Mouse (Mus musculus) monocyte, adult 59 days (primary cell): ENCODE data around the gene Olfr360. TPM values are rescaled to one million over a fixed set of nuclear protein-coding genes. Genes with fewer than 3 reads are reported as not detected.

Experiments used
- total RNA-seq, 2 experiments: library from RNA; stranded (reverse); gene quantifications; one replicate each; pipeline ENCODE4 v1.2.4; 2023

The Olfr360 gene
- not detected for total RNA-seq

DNA sequence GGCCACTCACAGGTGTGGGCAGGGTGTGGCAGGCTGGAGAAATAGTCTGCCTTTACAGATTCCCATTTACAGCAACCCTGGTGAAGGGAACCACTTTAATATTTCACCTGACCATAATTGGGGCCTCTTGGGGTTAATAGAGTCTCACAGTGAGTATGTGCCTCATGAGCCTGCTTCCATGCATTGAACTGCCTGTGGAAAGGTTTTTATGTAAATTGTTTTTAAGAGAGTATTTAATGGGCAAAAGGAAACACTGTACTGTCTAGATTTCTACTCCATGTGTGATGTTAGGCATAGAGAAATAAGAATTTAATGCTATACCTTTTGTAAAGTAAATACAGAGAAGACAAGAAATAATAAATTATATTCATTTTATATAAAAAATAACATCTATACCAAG lies at the start of gene Olfr360:
Gene Olfr360 (plus strand): TSS at position 301 of the 400 bp plus-strand sequence.

DNA sequence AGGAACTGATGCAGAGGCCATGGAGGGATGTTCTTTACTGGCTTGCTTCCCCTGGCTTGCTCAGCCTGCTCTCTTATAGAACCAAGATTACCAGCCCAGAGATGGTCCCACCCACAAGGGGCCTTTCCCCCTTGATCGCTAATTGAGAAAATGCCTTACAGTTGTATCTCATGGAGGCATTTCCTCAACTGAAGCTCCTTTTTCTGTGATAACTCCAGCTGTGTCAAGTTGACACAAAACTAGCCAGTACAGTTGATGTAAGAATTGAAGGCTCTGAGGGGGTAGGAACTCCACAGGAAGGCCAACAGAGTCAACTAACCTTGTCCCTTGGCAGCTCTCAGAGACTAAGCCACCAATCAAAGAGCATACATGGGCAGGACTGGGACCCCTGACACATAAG lies 23.6 kb downstream of the Olfr360 start, which contains the start of gene Olfr361:
Gene Olfr361 (minus strand): TSS at position 101 of the 400 bp plus-strand sequence.

DNA sequence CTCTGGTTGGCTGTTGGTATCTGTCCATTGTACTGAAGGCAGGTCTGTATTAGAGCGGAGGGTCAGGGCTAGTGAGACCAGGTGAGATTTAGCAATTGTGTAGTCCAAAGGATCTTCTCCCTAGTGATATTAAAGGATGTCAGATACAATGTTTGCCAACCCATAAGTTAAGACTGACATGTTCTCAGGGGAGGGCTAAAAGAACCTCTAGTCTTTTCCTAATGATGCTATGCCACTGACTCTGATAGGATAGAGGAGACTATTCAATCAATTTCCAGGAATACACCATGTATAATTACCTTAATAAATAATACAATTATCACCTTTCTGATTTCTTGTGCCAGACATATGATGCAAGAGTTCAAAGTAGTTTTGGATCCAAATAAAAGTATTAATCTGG lies 52.3 kb downstream of the Olfr360 start, which contains the start of gene Olfr362:
Gene Olfr362 (minus strand): TSS at position 101 of the 400 bp plus-strand sequence.

Other genes starting within 250 kb of the Olfr360 start
- gene Olfr3, start 248.7 kb upstream of the Olfr360 start, total RNA-seq = not detected
- not detected for gene Olfr350, start 219.4 kb upstream of the Olfr360 start, total RNA-seq
- not detected for gene Olfr351, start 203.1 kb upstream of the Olfr360 start, total RNA-seq
- not detected for gene Olfr352, start 197.3 kb upstream of the Olfr360 start, total RNA-seq
- gene Olfr353, start 172.8 kb upstream of the Olfr360 start, total RNA-seq = not detected
- not detected for gene Olfr354, start 160.1 kb upstream of the Olfr360 start, total RNA-seq
- not detected for gene Olfr355, start 136.8 kb upstream of the Olfr360 start, total RNA-seq
- gene Olfr356, start 128.6 kb upstream of the Olfr360 start, total RNA-seq = not detected
- not detected for gene Olfr357, start 71.9 kb upstream of the Olfr360 start, total RNA-seq
- not detected for gene Olfr358, start 56.4 kb upstream of the Olfr360 start, total RNA-seq
- gene Olfr361, start 23.5 kb downstream of the Olfr360 start, total RNA-seq = not detected
- gene Olfr362, start 52.2 kb downstream of the Olfr360 start, total RNA-seq = not detected
- gene Olfr364-ps1, start 73.6 kb downstream of the Olfr360 start, total RNA-seq = not detected
- gene Olfr365, start 122.5 kb downstream of the Olfr360 start, total RNA-seq = not detected
- gene Olfr366, start 145.8 kb downstream of the Olfr360 start, total RNA-seq = not detected